Mouse (Mus musculus) hindbrain, embryonic 16.5 days (tissue): ENCODE data around the gene Calml4. TPM values are rescaled to one million over a fixed set of nuclear protein-coding genes. Genes with fewer than 3 reads are reported as not detected.
"Not testable (repeated sequence)": the region's sequence is repeated elsewhere in the genome, so short reads cannot be mapped to it uniquely, and the experiment has no call there.

Experiments used
- ATAC-seq: fragments of 200-750 bp; cut with Nextera tagmentation; 2 replicates; pipeline ENCODE4 v1.8.0; 2017; ENCODE audit warnings: moderate TSS enrichment, moderate library complexity
- H3K27ac ChIP-seq: fragments of 300-500 bp; sonication (generic); 2 replicates; pipeline ENCODE4 v1.5.1; 2014; ENCODE audit warnings: low read depth, mild to moderate bottlenecking, control low read depth, low read length, moderate library complexity
- H3K27me3 ChIP-seq: fragments of 300-500 bp; sonication (generic); replicated peaks from 2 replicates; pipeline ENCODE4 v1.6.1; 2014; ENCODE audit warnings: low read length; ENCODE audit not compliant: control insufficient read depth, insufficient read depth
- H3K36me3 ChIP-seq: fragments of 300-500 bp; sonication (generic); 2 replicates; pipeline ENCODE4 v1.6.1; 2014; ENCODE audit warnings: mild to moderate bottlenecking, low read length, moderate library complexity, mixed read lengths; ENCODE audit not compliant: control insufficient read depth, insufficient read depth
- H3K4me1 ChIP-seq: fragments of 300-500 bp; sonication (generic); 2 replicates; pipeline ENCODE4 v1.6.1; 2014; ENCODE audit warnings: low read depth, low read length; ENCODE audit not compliant: control insufficient read depth, insufficient read depth
- H3K4me2 ChIP-seq: fragments of 300-500 bp; sonication (generic); 2 replicates; pipeline ENCODE4 v1.6.1; 2014; ENCODE audit warnings: mild to moderate bottlenecking, low read length, control low read depth, moderate library complexity
- H3K4me3 ChIP-seq: fragments of 300-500 bp; sonication (generic); 2 replicates; pipeline ENCODE4 v1.5.1; 2014; ENCODE audit warnings: mild to moderate bottlenecking, low read length, control low read depth, moderate library complexity
- H3K9ac ChIP-seq: fragments of 300-500 bp; sonication (generic); 2 replicates; pipeline ENCODE4 v1.6.1; 2014; ENCODE audit warnings: low read depth, mild to moderate bottlenecking, control low read depth, low read length, moderate library complexity
- H3K9me3 ChIP-seq: fragments of 300-500 bp; sonication (generic); 2 replicates; pipeline ENCODE4 v1.6.1; 2014; ENCODE audit warnings: mild to moderate bottlenecking, low read length, moderate library complexity; ENCODE audit not compliant: control insufficient read depth
- WGBS: fragments of 180-500 bp; shearing (Covaris S2); extraction: QIAGEN DNeasy Blood & Tissue Kit; methylation state at CpG from one replicate; pipeline ENCODE4 v1.1.7; 2014; 5-methylcytosine and 5-hydroxymethylcytosine counted together
- polyA plus RNA-seq: library from polyadenylated mRNA; unstranded; fragments of >200 nt; fragmentation: Nextera tagmentation; extraction: Ambion mirVana; gene quantifications from 2 replicates; pipeline ENCODE4 v1.2.1, GENCODE M21; 2015

The Calml4 gene
- polyA plus RNA-seq, 1 experiment from 2014 or later: 22.8 TPM

GRCm38 (mm10) chr9:62847694-62848093 lies 10.2 kb upstream of the Calml4 start:
- ATAC-seq: peak; percentile 54
- no peak overlapping the region for H3K27ac ChIP-seq

DNA sequence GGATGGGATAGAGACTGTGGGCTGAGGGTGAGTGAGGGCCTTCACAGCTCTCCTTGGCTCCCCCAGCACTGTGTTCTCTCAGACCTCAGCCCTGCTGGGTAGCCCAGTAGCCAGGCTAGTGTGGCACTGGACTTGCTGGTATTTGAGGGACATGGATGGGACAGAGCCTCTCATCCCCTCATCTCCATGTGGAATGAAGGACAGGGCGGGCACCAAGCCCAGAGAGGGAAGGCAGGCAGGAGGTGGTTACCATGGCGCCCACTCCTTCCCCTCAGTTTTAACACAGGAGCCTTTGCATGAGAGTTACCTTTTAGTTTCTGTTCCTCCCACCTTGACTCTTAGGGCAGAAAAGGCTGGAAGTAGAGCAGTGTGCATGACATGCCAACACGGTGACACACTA lies 9.2 kb upstream of the Calml4 start:
- Histone ChIP-seq H3K9me3 (no peaks in the 10 kb centered on the region), H3K9ac (no peak overlapping the region), H3K4me2 (no peak overlapping the region), H3K36me3 (no peaks in the 10 kb centered on the region), H3K27ac (no peak overlapping the region), H3K4me1 (no peaks in the 10 kb centered on the region), H3K27me3 (no peaks in the 10 kb centered on the region), H3K4me3 (no peak overlapping the region)
- 70% methylated on average over 3 of the region's 3 CpGs for WGBS
- ATAC-seq: no peak; the same call in 1 of the 2 replicates

More at GRCm38 (mm10) chr9:62847694-62848093, 10.2 kb upstream of the Calml4 start:
- WGBS: 5% methylated on average over 3 of the region's 3 CpGs
- no peak overlapping the region for H3K4me3 ChIP-seq
- no peak overlapping the region for H3K9ac ChIP-seq
- no peaks in the 10 kb centered on the region for H3K9me3 ChIP-seq
- no peaks in the 10 kb centered on the region for H3K36me3 ChIP-seq
- no peaks in the 10 kb centered on the region for H3K4me1 ChIP-seq
- H3K27me3 ChIP-seq: no peaks in the 10 kb centered on the region
- H3K4me2 ChIP-seq: 0 out of 2 replicates have a peak overlapping the region, but pooled peaks have one; percentile 6

DNA sequence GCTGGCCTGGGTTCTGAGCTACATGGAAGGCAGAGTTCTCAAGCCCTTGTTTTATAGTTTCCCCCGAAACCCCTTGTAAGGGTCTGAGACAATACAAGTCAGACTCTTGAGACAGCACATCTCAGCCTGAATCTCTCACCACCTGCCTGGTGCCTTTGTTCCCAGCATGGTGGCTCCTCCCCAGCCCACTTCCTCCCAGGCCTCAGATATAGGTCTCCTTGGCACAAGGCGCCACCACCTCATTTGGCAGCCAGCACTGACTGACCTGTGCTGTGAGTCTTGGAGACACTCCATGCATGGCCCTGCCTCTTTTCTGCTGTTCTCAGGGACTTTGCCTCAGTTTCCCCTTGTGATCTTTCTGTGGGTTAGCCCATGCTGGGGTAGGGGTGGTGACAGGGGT lies 6.3 kb upstream of the Calml4 start:
- Histone ChIP-seq H3K4me1 (no peaks in the 10 kb centered on the region), H3K27ac (no peak overlapping the region), H3K4me2 (no peak overlapping the region), H3K9me3 (no peaks in the 10 kb centered on the region), H3K4me3 (no peak overlapping the region), H3K36me3 (no peaks in the 10 kb centered on the region), H3K9ac (no peak overlapping the region), H3K27me3 (no peaks in the 10 kb centered on the region)
- 59% methylated on average over 2 of the region's 2 CpGs for WGBS
- ATAC-seq: no peak

- no peak overlapping the region for H3K9ac ChIP-seq
- H3K4me2 ChIP-seq: no peak overlapping the region
- H3K9me3 ChIP-seq: no peaks in the 10 kb centered on the region
- no peak overlapping the region for H3K27ac ChIP-seq
- WGBS: 55% methylated on average over 4 of the region's 4 CpGs
- H3K4me3 ChIP-seq: no peak overlapping the region
- H3K4me1 ChIP-seq: peaks cover 11% of the 10 kb centered on the region
- no peaks in the 10 kb centered on the region for H3K27me3 ChIP-seq
- no peak for ATAC-seq
- H3K36me3 ChIP-seq: no peaks in the 10 kb centered on the region
Measured at GRCm38 (mm10) chr9:62854483-62854882, 3.4 kb upstream of the Calml4 start.

DNA sequence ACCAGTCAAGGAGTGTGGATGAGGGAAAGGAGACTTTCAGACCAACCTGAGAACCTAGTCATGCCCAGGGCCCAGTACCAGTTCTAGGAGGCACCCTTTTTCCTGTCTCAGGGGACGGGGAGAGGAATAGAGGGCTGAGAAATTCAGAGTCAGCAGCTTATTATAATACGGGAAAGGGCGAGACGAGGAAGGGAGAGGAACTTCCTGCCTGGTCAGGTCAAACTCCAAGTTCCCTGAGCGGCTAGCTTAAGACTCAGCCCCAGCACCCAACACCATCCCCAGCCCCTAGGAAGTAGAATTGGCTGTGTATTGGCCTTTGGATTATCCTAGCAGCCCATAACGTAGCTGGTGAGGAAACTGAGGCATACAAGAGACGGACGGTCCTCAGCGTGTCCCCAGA lies 664 bp upstream of the Calml4 start:
- Histone ChIP-seq H3K27ac (no peak overlapping the region), H3K27me3 (no peaks in the 10 kb centered on the region), H3K36me3 (no peaks in the 10 kb centered on the region), H3K4me2 (no peak overlapping the region), H3K4me1 (peaks cover 11% of the 10 kb centered on the region), H3K9me3 (no peaks in the 10 kb centered on the region), H3K4me3 (no peak overlapping the region), H3K9ac (no peak overlapping the region)
- ATAC-seq: no peak
- WGBS: 86% methylated on average over 9 of the region's 9 CpGs

- Histone ChIP-seq H3K4me2 (peak overlapping the region; percentile 37), H3K27me3 (no peaks in the 10 kb centered on the region), H3K9me3 (no peaks in the 10 kb centered on the region), H3K4me1 (peaks cover 11% of the 10 kb centered on the region), H3K36me3 (no peaks in the 10 kb centered on the region), H3K4me3 (no peak overlapping the region), H3K27ac (peak overlapping the region; percentile 36), H3K9ac (peak overlapping the region; percentile 13; the same call in 1 of the 2 replicates)
- 40% methylated on average over 8 of the region's 8 CpGs for WGBS
- no peak for ATAC-seq
Measured at GRCm38 (mm10) chr9:62858266-62859019, 563 bp downstream of the Calml4 start.

GRCm38 (mm10) chr9:62860102-62860501 lies 2.2 kb downstream of the Calml4 start:
- not testable (repeated sequence) for H3K9me3 ChIP-seq

DNA sequence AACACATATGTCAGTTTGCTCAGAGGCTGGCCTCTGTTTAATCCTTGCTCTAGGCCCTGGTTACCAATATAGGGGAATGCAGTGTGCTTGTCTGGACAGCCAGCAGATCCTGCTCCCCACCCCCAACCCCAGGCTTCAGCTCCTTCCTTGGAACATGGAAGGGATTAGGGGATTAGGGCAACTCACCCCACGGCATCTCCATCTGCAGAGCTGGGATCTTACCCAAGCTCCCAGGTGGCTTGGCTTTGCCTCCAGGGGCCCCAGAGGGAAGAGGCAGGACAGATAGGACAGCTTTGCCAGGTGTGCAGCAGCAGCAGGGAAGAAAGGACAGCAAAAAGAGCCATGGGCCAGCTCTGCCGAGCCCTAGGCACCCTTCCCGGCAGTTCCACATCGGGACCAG lies 3.0 kb downstream of the Calml4 start:
- no peak overlapping the region for H3K27ac ChIP-seq
- no peak overlapping the region for H3K4me3 ChIP-seq
- no peak overlapping the region for H3K4me2 ChIP-seq
- no peaks in the 10 kb centered on the region for H3K9me3 ChIP-seq
- peaks cover 11% of the 10 kb centered on the region for H3K4me1 ChIP-seq
- no peaks in the 10 kb centered on the region for H3K36me3 ChIP-seq
- no peak overlapping the region for H3K9ac ChIP-seq
- H3K27me3 ChIP-seq: no peaks in the 10 kb centered on the region
- 76% methylated on average over 4 of the region's 4 CpGs for WGBS
- ATAC-seq: no peak

More at GRCm38 (mm10) chr9:62860102-62860501, 2.2 kb downstream of the Calml4 start:
- not testable (repeated sequence) for H3K4me2 ChIP-seq, H3K27ac ChIP-seq, H3K9ac ChIP-seq, H3K36me3 ChIP-seq, ATAC-seq, H3K27me3 ChIP-seq, H3K4me3 ChIP-seq
- WGBS: 64% methylated on average over 6 of the region's 7 CpGs
- H3K4me1 ChIP-seq: peaks cover 11% of the 10 kb centered on the region

- H3K4me3 ChIP-seq, H3K27ac ChIP-seq, H3K9me3 ChIP-seq, ATAC-seq, H3K36me3 ChIP-seq, H3K27me3 ChIP-seq, H3K4me2 ChIP-seq, H3K4me1 ChIP-seq, H3K9ac ChIP-seq: not testable (repeated sequence)
- WGBS: 92% methylated on average over 4 of the region's 4 CpGs
Measured at GRCm38 (mm10) chr9:62869236-62869635, 11.4 kb downstream of the Calml4 start.
